Mouse (Mus musculus) monocyte, adult 5-6 weeks (primary cell): ENCODE results near the gene Prdm12. TPM values are rescaled to one million over a fixed set of nuclear protein-coding genes. Genes with fewer than 3 reads are reported as not detected.

Experiments
- ATAC-seq: fragments of 153-309, 156-312 bp; replicated peaks from 2 replicates; pipeline ENCODE4 v1.8.0; 2017; ENCODE audit warnings: mild to moderate bottlenecking; ENCODE audit not compliant: low TSS enrichment, insufficient number of reproducible peaks, severe bottlenecking, poor library complexity, low FRiP score
- total RNA-seq: library from RNA; stranded (forward); fragments of 200-1000, 200-491, 200-594 nt; gene quantifications from 3 replicates; pipeline ENCODE4 v1.2.3, GENCODE M21; 2017

Prdm12 gene
- not detected in 3 replicates for total RNA-seq

DNA sequence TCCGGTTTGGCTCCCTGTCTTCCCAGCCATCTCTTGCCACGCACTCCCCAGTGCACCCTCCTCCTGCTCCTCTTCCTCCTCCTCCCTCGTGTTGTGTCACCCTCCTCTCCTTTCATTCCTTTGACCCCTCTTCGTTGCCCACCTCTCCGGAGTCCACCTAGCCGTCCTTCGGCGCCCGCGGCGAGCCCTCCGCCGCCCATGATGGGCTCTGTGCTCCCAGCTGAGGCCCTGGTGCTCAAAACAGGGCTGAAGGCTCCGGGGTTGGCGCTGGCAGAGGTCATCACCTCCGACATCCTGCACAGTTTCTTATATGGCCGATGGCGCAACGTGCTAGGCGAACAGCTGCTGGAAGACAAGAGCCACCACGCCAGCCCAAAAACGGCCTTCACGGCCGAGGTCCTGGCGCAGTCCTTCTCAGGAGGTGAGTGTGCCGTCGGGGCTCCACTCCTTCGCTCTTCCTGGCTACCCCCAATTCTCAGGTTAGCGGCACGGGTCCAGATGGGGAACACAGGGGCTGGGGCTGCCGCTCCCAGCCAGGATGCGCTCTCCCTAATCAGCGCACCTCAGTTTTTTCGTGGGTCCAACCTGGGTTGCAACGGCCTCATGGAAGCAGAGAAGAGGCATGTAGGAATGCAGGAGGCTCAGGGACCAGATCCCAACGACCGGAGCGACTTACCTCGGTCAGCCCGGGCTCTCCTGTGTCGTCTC is at the start of gene Prdm12:
Gene Prdm12, plus strand, starts transcription at position 137 of the 708 bp plus-strand sequence.
- no peak for ATAC-seq

DNA sequence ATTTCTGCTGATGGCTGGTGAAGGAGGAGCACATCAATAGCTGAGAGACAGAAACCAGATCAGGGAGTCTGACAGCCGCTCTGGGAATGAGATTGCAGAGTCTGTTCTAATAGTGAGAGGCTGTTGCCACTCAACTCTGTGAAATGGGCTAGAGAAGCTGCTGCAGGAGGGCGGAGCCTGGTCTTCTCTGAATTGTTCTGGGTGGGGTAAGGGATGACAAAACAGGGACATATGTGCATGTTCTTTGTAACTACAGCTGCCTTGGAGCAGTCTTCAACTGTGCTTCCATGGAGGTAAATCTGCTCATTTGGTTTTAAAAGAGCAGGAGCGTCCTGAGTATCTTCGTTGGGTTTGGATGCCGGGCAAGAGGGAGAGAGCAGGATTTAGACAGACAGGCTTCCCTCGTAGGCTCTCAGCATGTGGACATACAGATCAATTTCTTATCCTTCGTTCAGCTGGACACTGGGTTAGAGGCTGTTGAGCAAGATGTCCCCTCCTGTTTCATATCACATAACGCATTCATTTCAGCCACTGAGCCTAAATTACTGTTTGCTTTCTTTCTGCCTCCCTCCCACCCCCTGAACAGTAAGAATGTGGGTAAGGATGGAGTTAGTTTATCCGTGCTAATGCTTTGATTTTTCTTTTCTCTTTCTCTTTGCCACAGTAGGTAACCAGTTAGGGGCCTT is 47.9 kb upstream of the Prdm12 start:
- ATAC-seq, result no peak

- no peak for ATAC-seq
These were observed 32.3 kb upstream of the Prdm12 start for GRCm38 (mm10) chr2:31607555-31607954.

GRCm38 (mm10) chr2:31609859-31610261 is 30.0 kb upstream of the Prdm12 start:
- no peak for ATAC-seq

DNA sequence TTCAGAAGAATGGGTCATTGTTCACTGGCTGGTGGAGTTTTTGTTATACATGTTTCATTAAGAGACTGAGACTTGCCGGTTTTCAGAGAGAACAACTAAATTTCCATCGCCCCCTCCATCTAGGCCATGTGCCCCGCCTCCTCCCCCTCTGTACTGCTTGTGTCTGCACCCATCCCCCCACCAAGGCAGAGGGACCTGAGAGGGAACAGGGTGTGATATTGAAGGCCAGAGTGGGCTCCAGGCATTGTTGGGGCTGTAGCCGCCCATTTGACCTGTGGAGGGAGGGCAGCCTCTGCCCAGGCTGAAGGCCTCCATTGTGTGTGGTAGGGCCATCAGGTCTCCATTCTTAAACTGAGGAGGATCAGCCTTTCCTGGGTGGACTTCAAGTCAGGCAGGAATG is 28.9 kb upstream of the Prdm12 start:
- no peak for ATAC-seq

DNA sequence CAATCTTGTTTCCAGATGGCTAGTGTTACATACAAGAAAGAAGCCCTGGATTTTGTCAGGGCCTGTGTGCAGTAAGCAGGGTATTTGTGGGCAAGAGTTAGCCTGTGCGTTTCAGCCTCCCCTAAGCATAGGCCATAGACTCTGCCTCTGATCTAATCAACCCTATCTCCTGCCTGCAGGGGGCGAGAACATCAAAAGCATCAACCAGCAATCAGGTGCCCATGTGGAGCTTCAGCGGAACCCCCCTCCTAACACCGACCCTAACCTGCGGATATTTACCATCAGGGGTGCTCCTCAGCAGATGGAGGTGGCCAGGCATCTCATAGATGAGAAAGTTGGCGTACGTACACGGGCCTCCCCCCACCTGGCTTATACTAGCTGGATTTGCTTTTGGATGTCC is 28.4 kb upstream of the Prdm12 start:
- ATAC-seq, result no peak

DNA sequence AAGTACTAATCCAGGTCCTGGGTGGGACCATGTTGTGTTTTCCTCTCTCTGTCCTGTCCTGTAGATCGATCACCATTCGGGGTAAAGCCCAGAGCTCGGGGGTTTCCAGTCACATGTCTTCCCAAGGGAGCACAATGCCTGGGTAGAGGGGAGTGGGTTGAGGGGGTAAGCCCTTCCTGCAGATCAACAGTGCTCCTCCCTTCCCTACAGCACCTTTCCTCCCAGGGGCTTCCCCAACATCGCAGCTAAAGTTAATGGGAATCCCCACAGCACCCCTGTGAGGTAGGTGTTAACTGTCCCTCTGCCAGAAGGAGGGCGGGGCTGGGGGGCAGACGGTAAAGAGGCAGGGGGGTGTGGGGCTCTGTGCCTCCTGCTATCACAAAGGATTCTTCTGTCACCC is 27.2 kb upstream of the Prdm12 start:
- ATAC-seq, result no peak

- no peak for ATAC-seq
These were observed 26.1 kb upstream of the Prdm12 start for GRCm38 (mm10) chr2:31613781-31614180.

DNA sequence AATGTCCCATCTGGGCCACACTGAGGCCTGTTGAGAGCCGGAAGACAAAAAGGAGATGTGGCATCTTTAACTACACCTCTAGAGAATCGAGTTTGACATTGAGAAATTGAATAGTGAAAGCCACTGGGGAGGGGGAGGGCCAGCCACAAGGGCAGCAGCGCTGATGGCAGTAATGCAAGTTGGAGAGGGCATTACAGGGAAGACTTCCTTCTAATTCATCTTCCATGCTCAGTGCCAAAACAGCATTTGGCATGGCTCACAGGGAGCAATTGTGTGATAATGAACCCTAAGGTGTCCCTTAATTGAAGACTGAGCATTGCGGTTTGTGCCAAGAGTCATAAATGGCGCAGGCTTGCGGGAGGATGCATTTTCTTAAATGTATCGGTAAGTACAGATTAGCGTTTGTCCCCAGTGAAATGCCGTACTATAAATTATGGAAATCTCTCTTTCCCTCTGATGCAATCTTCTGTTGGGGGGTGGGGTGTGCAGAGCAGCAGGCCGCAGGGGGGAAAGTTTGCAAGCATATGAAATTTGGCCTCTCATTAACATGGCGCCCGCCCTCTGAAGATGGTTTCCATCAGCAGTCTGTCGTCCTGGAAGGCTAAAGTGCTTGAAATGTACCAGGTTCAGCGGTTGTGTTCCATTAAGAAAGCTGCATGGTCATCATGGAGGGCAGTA is 21.2 kb upstream of the Prdm12 start:
- no peak for ATAC-seq

GRCm38 (mm10) chr2:31619208-31619607 is 20.6 kb upstream of the Prdm12 start:
- ATAC-seq, result no peak

GRCm38 (mm10) chr2:31633531-31633930 is 6.3 kb upstream of the Prdm12 start:
- no peak for ATAC-seq

DNA sequence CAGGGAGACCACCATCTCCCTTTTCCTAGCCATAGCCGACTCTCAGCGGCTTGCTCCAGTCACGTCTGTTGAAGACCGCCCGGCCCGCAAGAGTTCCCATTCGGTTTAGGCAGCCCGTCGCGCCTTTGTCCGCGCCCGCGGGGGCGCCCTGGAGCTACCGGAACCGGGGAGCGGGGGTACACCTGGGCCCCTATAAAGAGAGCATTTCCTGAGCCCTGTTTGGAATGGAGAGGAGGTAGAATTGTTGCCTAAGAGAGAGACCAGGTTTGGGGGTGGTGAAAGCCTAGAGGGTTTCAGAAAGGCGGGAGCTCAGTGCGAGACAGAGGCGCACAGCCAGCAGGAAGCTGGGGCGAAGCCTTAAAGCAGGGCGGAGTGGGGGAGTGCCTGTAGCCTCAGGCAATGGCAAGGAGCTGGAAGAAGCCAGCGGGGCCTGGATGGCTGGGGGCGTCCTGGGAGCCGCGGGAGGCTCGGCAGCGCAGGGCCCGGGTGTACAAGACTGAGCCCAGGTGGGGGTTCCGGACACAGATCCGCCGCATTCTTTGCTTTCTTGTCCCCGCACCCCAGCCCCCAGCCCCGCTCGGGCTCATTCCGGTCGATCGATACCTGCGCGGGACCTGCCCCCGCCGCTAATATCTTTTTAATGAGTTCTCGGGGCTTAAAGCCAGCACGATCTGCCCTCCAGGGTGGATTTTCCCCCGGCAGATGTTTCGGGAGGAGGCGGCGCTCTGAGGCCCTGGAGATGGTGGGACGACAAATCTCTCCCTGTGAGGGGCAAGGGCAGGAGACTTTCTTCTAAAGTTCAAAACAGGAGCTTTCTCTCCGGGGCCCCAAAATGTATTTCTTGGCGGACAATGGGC is 4.3 kb upstream of the Prdm12 start:
- ATAC-seq, result no peak

GRCm38 (mm10) chr2:31636138-31636741 is 3.6 kb upstream of the Prdm12 start:
- ATAC-seq, result no peak

DNA sequence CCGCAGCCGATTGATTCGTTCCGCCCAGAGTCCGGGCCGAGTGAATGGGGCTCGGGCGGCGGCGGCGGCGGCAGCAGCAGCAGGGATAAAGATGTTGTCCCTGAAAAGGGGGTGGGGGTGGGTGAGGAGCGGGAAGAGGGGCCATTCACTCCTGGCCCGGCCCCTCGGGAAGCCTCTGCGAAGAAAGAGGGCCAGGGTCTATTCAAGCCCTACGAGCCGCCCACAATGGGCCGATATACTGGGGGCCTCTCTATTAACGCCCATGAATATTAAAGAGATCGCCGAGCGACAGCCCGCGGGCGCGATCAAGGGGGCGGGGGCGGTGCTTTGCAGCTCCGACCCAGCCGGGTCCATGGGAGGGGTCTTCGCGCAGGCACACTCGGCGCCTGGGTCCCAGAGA is 3.1 kb upstream of the Prdm12 start:
- no peak for ATAC-seq

DNA sequence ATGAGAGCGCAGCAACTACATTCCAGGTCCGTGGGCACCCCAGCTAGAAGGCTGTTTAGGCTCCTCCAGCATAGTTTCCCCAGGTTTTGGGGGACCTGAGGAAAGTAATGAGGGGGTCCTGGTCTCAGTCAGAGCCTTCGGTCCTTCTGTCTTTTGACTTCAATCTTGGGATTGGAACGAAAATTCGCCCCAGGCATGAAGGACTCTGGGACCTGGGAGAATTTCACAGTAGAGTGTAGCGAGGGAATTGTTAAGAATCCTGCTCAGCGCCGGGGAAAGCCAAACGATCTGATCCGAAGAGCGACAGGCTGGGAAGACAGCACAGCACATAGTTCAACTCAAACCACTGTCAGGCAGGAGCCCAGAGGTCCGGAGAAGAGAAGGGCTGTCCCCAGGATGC is 2.5 kb upstream of the Prdm12 start:
- no peak for ATAC-seq

- no peak for ATAC-seq
These were observed 2.0 kb upstream of the Prdm12 start for GRCm38 (mm10) chr2:31637807-31638206.

DNA sequence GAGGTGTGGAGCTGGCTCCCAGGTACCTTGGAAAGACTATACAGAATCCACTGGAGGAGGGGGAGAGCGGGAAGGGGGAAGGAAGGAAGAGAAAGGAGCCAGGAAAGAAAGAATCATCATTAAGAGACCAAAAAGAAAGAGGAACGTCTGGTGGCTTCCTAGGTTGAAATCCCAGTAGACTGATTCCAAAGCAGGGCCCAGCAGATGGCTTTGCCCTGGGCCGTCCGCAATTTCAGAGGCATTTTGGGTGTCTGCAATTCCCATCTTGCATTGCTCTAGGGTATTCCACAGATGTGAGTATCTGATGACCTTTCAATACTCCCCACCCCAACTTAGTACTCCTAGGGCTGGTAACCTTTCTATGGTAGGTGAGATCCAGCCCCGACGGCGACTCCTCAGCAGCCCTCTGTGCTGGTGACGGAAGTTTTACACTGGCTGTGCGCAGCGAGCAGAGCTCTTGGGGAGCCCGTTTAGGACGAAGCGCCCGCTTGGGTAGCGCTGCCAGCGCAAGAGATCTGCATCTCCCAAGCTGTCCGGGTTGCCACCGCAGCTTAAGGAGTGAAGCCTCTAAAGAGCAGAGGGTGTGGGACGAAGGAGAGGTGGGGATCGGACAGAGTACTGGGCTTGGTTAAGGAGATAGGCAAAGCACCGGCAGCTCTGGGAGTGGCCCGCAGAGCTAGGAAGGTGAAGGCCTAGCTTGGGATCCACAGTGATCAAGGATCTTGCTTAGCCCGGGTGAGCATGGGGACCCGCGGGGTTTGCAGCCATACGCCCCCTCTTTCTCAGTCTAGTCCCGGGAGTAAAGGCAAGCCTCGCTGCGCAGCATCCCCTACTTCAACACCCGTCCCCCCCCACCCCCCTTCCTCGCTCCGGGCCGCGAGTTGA is 1.0 kb upstream of the Prdm12 start:
- no peak for ATAC-seq

- no peak for ATAC-seq
These were observed 424 bp upstream of the Prdm12 start for GRCm38 (mm10) chr2:31639466-31639760.
